Mouse (Mus musculus) ES-CJ7 (cell line): ENCODE measurements around the gene Zc3h14.

Experiments
- DNase-seq: peaks from one replicate; pipeline ENCODE4 v3.0.0; 2011; ENCODE audit warnings: low read depth, low spot score

The Zc3h14 gene

DNA sequence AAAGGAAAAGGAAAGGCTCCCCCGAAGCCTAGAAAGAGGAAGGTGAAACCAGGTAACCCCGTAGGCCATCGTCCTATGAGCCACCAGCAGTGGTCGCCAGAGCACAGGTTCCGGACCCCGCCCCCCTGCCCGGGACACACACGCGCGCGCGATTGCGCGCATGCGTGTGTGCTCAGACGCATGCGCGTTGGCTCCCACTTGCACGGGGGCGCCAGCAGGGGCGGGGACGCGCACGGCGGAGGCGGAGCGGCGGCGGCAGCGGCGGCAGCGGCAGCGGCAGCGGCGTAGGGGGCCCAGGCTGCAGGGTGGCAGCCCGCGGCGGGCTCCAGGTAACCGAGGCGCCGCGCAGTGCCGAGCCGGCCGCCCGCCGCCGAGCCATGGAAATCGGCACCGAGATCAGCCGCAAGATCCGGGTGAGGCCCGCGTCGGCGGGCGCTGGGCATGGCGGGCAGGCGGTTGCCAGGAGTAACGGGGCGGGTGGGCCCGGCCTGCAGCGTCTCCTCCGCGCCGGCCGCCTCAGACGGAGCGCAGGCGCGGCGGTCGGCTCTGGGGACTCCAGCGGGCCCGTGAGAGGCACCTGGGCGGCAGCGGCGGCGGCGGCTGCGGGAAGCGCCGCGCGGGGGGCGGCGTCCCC lies at the start of gene Zc3h14:
TSS of gene Zc3h14 (plus strand) at position 219 of the 634 bp plus-strand sequence.
- peak; percentile 94 for DNase-seq

DNA sequence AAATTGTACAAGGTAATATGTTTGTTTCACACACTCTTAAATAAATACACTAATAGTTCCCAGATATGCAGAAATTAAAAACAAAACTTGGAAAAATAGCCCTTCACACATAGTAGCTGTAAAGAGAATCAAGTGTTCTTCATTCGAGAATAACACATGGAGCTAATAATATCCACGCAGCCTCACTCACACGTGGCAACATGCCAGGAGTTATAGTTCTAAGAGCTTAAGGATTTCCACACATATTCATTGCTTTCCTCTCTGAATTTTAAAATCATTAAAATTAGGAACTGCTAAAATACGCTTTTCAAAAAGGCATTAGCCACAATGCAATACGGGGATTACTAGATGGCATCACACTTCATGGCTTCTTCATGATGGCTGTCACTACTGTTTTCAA lies 49.6 kb upstream of the Zc3h14 start:
- DNase-seq: no peak

DNA sequence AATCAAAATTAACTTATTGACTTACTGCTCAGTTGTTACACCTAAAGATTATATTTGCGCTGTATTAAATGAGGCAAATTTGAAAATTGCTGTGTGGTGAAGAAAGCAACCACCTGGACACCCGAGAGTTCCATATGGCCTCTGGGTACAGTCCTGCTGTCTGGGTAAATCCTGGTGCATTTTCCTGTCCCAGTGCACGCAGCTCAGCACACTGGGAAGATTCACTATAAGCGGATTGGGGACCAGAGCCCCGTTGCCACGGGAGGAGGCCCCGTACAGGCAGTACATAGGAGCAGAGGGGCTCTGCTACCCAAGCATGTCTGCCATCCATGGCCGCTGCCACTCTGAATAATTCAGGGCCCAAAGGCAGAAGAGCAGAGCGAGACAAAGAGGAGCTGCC lies 45.2 kb upstream of the Zc3h14 start:
- no peak for DNase-seq

DNA sequence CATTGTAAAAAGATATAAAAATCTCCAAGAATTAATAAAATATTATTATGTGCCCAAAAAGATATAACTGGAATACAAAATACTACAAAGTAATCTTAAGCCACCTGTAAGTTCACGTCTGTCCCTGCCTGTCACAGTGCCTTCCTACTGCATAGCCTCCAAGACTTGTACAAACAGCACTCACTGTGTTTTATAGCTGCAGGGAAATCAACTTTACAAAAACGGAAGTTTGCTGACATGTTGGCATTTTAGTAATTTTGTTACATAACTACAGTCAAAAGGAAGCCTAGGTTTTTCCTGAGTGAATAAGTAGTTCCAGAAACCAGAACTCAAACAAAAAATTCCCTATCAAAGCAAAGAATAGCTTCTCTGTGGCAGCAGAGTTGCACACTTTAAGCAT lies 43.2 kb upstream of the Zc3h14 start:
- no peak for DNase-seq

DNA sequence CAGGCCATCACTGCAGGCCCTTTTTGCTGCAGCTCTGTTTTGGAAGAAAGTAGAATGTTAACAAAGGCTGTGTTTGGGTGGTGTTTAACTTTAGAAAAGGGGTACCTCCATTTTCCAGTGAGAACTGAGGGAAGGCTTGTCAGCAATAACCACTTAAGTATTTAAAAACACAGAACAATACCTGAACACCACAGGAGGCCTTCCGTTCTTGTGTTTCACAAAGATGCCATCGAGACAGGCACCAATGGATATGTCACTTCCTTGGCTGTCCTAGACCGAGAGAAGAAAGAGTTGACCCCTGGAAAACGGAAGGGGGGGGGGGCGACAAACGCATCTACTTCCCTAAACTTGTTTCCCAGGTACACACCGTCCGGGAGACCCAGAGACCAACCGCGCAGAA lies 42.8 kb upstream of the Zc3h14 start:
- DNase-seq: peak; percentile 69

DNA sequence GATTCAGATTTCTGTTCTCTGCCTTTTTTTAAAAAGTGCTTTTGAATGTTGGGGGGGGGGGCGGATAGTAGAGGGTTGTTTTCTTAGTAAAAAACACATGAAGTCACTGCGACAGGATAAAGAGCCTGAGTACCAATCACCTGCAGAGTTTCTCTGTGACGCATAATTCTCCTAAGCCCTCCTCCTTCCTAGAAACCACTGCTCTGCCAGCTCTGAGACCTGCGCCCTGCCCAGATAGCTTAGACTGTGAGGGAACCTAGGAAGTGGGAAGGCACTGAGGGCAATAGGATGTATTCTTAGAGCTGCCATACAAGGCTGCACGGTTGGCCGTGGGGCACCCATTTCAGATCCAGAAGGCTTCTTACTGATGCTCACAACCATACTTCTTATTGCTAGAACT lies 33.9 kb upstream of the Zc3h14 start:
- no peak for DNase-seq

DNA sequence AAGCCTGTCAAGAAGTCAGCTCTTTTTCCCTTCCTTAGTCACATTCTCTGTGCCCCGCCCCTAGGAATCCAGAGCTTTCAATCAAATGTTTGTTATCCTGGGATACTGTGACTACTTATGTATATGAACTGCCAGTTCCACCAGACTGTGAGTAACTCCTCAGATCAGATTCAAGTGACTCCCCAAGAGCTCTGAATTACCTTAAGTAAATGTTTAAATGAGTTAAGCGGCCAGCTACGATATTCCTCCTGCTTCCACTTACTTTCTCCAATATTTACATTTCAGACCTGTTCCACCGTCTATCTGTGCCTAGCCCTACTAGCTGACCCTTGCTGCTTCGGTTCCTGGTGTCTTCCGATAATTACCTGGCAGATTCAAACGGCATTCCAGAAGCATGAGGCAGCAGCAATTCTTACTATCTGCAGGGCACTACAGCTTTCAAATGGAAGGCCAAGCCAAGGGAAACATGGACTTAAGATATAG lies 33.1 kb upstream of the Zc3h14 start:
- no peak for DNase-seq

DNA sequence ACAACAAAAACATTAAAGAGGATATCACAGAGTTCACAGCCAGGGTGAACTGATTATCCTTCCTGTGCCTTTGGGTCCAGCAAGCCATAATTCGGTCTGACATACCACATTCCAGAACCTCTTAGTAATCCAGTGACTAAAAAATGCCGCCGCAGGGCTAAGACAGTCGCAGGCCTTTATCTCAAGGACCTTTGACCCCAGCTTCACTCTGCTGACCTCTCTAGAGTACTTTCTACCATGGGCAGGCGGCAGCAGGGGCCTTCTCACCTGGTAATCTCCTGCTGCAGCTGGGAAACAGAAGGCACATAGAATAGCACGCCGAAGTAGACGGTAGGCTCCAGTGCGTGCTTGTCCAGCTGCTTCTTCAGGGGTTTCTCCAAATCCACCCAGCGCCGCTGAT lies 32.0 kb upstream of the Zc3h14 start:
- no peak for DNase-seq

DNA sequence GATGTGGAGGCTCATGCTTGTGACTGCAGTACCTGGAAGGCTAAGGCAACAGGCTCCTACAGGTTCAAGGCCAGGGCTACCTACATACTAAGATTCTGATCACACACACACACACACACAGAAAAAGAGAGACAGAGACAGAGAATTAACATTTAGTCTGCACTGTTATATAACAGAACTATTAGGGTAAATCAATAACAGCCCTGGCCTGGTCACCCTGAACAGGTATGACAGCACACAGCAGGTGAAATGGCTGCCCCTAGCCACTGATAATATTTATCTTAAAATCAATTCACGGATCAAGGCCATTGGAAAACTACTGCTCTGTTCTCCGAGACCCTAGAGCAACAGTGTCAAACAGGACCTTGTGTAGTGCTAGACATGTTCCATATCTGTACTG lies 30.6 kb upstream of the Zc3h14 start:
- DNase-seq: no peak

DNA sequence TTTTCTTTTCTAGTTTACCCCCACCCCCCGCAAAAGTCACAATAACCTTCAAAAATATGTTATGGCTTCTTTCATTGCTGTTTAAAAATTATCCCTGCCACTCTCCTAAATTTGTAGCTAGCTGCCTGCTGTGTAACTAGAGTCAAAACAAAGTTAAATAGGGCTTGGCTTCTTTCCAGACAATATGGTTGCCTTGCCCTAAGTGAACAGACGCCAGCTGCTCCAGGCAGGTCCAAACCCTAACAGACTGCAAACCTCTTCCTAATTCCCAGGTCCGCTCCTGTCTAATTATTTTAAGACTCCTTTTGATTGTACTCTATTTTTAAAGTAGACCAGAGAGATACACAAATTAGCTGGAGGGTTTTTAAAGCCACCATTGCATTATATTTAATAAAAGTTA lies 26.1 kb upstream of the Zc3h14 start:
- no peak for DNase-seq

DNA sequence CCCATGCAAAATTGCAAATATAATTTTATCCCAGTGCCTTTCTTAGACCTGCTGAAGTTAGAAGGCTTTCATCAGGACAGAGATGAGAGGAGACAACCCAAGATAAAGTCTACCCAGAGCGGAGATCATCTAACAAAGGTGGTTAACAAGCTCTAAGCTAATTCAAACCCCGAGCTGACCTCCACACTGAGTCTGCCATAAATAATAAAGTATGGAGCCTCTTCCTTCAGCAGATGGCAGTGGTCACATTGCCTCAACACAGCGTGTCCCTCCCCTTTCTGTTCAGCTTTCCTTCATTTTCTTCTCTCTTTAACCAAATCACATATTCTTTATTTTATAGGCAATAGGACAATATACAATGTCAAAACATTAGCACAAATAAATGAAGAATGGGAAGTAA lies 25.7 kb upstream of the Zc3h14 start:
- no peak for DNase-seq

DNA sequence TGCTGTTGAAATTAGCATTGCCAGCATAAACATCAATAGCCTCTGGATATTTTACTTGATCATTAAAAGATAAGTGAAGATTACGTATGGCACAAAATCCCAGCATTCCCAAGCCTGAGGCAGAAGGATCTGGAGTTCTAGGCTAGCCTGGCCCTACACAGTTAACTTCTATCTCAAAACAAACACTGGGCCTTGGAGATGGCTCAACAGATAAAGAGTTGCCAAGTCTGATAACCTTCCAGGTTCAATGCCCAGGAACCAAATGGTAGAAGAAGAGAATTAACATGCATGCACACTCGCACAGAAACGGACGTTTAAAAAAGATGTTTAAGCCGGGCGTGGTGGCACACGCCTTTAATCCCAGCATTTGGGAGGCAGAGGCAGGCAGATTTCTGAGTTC lies 22.5 kb upstream of the Zc3h14 start:
- no peak for DNase-seq

DNA sequence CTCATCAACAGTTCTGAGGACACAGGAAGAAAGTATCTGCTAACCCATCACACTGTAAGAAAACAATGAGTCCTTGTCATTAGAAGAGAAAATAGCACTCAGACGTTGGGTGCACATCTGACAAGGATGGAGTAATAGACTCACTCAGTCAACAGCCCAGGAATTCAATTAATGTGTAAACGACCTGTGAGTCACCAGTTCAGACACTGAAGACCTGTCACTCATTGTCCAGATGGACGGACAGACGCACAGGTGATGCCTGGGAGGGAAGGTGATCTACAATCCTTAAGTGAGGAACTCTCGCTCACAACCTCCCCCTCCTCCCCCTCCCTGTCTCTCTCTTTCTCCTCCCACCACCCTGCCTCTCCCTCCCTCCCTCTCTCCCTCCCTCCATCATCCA lies 21.8 kb upstream of the Zc3h14 start:
- DNase-seq: no peak

DNA sequence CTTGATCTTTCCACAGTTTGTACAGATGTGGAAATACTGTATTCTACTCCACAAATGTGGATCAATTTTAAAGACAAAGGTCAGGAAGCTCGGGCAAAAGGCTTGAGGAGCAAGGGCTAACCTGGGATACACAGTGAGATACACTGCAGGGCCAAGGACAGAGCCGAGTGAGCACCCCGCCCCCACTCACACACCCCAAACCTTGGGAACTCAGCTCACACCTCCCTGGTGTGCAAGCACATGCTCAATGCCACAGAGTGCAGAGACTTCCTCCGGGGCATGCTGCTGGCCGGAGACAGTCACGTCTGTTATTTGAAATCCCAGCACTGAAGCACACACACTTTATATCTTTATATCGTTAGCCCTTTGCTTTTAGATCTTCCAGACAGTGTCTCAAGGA lies 20.7 kb upstream of the Zc3h14 start:
- DNase-seq: no peak

DNA sequence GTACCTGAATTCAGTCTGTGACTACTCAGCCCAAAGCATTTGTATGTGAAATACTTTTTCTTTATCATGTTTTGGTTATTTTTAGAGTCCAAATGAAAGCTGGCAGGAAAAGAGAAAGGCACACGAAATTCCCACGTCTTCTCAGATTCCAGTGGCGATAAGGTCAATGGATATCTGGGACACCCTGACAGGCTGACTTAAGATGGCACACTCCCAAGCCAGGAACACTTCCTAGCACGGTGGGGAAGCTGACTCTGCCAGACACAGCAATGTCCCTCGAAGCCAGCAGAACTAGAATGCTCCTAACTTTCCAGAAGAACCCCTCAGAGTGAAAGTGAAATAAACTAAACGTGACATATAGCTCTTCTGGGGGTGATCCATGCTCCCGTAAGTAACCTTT lies 19.6 kb upstream of the Zc3h14 start:
- DNase-seq: no peak

DNA sequence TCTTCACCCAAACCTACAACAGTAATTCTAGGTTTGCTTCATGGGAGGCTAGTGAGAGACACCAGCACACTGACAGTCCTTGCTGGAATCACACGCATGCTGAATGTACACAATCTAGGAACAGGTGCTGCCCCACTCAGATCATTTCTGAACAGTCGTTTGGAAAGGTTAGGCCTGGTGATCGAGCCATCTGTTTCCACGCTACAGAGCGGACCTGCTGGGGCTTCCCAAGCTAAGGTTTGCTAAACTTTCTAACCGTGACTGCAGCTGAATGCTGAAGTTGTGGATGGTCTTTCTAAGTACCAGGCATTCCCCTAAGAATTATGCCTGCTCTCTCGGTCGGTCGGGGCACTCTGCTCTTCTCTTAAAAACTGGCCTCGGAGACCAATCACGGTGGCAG lies 16.1 kb upstream of the Zc3h14 start:
- no peak for DNase-seq

DNA sequence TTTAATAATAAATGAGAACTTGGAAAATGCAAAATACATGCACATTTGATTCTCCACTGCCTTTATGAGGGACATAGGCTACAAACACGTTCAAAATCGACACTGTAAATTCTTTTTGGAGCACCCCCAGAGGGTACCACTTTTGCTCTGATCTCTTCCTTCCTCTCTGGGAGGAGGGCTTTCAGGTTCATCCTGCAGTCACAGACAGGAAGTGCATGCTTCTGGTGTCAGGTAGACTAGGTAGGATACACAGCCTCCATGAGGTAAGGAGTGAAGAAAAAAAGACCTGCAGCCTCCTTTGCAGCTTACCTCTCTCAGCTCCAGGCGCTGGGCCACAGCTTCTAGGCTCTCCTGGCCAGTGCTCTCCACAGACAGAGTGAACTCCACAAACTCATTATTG lies 13.6 kb upstream of the Zc3h14 start:
- no peak for DNase-seq

DNA sequence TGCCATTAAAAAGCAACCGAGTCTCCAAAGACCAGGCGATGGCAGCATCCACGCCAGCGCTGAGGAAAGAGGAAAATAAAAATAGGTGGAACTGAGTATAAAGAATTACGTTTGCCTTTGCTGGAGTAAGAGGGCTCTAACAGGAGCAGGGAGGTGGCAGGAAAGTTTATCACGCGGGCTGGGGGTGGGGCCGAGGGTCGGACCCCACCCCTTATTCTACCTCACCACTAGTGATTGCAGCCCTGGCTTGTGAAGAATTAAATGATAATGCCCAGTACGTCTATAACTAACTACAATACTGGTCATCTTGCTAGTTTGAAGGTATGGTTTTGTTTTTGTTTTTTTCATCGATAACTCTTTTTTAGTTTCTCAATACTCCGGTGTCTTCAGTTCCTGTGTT lies 13.0 kb upstream of the Zc3h14 start:
- DNase-seq: no peak

DNA sequence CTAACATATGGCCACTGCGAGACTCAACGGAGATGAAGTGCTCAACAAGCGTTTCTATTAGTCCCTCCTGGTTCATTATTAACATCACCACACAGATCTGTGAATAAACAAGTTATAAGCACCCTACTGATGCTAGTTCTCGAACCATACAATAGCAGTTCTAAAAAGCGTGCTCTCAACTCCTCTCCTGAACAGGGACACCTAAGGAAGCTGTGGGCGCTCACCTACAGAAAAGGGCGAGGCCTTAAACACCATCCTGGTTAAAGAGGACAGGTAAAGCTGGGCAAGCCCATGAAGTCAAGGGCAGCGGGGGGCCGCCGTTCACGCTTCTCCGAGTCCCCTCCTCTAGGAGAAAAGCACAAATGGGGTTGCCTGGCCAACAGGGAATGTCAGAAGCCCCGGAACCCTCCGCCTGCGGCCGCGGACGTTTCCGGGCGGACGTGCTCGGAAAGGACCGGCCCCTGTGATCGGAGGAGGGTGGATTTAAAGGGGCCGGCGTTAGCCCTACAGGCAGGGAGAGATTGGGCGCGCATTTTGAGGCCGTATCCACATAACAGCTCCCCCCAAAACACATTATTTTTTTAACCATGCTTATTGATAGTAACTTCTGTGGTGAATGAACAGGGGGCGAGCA lies 12.4 kb upstream of the Zc3h14 start:
- DNase-seq: peak; percentile 85

DNA sequence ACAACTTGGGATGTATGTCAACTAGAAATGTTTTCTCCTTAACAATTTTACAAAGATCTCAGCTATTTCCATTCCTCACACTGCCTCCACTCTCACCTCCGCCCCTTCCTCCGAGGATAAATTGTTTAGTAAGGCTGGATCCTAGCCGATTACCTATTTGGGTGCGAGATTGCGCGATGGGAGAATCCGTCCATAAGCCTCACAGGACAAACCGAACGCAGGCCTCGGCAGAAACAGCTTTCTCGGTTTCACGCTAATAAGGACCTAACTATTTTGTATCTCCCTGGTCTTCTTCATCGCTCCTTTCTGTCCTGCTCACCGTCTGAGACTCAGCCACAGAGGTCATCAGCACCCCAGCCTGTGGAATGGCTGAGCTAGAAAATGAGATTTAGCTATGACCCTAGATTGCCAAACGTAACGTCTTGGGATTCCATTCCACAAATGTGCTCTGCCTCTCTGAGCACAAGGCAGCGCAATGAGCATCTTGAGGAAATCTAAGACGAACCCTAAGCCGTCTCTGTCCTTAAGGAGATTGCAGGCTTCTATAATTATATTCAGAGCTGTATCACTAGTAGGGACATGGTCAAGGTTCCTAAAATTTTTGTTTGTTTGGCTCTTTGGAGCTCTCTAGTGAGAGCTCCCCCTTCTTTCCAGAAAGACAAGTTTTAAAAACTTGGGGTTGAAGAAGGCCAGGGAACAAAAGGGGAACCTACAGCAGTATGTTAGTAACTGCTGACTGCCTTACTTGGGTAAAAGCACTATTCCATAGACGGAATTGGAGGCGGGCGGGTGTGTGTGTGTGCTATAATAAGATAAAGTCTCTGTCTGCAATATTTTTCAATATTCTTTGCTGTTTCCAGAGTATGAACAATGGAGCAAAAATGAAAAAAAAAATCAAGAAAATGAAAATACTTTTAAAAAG lies 11.6 kb upstream of the Zc3h14 start:
- DNase-seq: no peak

DNA sequence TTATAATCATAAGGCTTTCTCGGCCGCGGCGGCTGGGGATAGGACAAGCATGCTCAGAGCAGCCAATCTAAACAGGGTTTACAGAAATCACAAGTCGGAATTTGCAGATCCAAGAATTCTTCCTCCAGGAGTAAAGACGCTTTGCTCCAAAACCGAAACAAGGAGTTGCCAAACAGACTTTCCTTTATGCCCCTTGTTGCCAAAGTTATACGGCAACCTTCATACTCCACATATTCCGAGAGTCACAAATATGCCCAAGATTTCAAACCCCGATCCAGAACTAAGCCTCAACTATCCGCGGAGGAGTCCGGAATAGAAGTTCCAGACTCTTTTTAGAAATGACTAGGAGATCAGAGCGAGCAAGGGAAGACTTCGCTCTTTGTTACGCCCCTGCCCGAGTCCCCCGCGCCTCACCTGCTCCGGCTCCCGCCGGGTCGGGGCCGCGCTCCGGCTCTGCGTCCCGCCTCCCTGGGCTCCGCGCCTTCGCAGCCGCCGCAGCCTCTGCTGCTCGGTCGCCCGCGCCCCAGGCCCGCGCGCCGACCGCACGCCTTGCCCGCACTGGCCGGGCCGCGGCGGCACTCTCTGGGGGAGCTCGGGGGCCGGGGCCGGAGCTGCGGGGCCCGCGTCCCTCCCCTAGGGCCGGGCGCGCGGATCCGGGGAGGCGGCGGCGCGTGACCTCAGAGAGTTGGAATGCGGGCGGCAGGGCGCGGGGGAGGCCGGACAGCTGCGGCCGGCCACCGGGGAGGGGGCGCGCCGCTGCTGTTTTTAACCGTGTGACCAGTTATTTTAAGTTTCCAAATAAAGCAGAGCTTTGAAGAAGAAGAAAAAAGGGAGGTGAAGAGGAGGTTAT lies 9.6 kb upstream of the Zc3h14 start, which contains the start of gene Ptpn21:
TSS of gene Ptpn21 (minus strand) at position 455 of the 850 bp plus-strand sequence.
- DNase-seq: no peak
